Mouse (Mus musculus) liver, embryonic 14.5 days (tissue): ENCODE data around the gene Dnaaf1.

Experiments used
- CTCF ChIP-seq: IDR thresholded peaks from 2 replicates; pipeline ENCODE4 v1.5.1; 2016; ENCODE audit warnings: antibody characterized with exemption, low read depth, control low read depth
- EP300 ChIP-seq: IDR thresholded peaks from 2 replicates; pipeline ENCODE4 v1.6.1; 2016; ENCODE audit warnings: antibody characterized with exemption, low read depth

GRCm38 (mm10) chr8:119571135-119571534 lies 3.9 kb upstream of the Dnaaf1 start:
- TF ChIP-seq CTCF (no peak), EP300 (no peak)
